In genomic region chr6:100336591-100337148, GRCm38 (mm10) we compare ENCODE assay signal across 7 mouse cellular contexts. TPM values are rescaled to one million over a fixed set of nuclear protein-coding genes. Genes with fewer than 3 reads are reported as not detected.
DNase-seq lines count a peak whose midpoint lies in the region; ATAC-seq and TF ChIP-seq lines count a peak whose summit lies in the region.

No protein-coding gene starts in this region.

- no peaks in the 10 kb centered on the region for H3K36me3 ChIP-seq in heart, embryonic 11.5 days (ENCODE audit: control insufficient read depth, insufficient read depth, low read length)
- H3K36me3 ChIP-seq in stomach, postnatal 0 days (ENCODE audit: control insufficient read depth, insufficient read depth, low read length): no peaks in the 10 kb centered on the region

- no peak overlapping the region for H3K9ac ChIP-seq in heart, embryonic 11.5 days (ENCODE audit: low read depth, low read length)
- no peak overlapping the region for H3K9ac ChIP-seq in stomach, postnatal 0 days (ENCODE audit: low read length)

- TF ChIP-seq CTCF in stomach, postnatal 0 days (IDR thresholded peaks at IDR 0.05; ENCODE audit: low read depth): no peak

- H3K9me3 ChIP-seq in heart, embryonic 11.5 days (replicated peaks; ENCODE audit: control insufficient read depth, low read length): no peaks in the 10 kb centered on the region
- no peaks in the 10 kb centered on the region for H3K9me3 ChIP-seq in stomach, postnatal 0 days (ENCODE audit: control insufficient read depth, low read length)

- H3K4me2 ChIP-seq in heart, embryonic 11.5 days: peak overlapping the region; percentile 56
- no peak overlapping the region for H3K4me2 ChIP-seq in stomach, postnatal 0 days (replicated peaks; ENCODE audit: low read depth)

- DNase-seq in NIH3T3 (ENCODE audit: low read depth): peak; percentile 93
- peak; percentile 43 for DNase-seq in adrenal gland, postnatal 36 days
- peak; percentile 24 for DNase-seq in kidney, postnatal 14 days
- peak; percentile 22 for DNase-seq in stomach, postnatal 0 days (ENCODE audit: low spot score)
- no peak for DNase-seq in urinary bladder, postnatal 10 days (ENCODE audit: low spot score)
- no peak for DNase-seq in B cell, adult 2 months

- H3K27ac ChIP-seq in heart, embryonic 11.5 days (ENCODE audit: low read depth, low read length): no peak overlapping the region
- no peak overlapping the region for H3K27ac ChIP-seq in stomach, postnatal 0 days (replicated peaks)

- ATAC-seq in heart, embryonic 11.5 days (replicated peaks; ENCODE audit: insufficient number of reproducible peaks, low FRiP score, low TSS enrichment): no peak
- ATAC-seq in stomach, postnatal 0 days (ENCODE audit: low FRiP score, low TSS enrichment): no peak; the same call in 1 of the 2 replicates

- H3K27me3 ChIP-seq in heart, embryonic 11.5 days (ENCODE audit: control insufficient read depth, insufficient read depth, low read length): peaks cover 20% of the 10 kb centered on the region
- no peaks in the 10 kb centered on the region for H3K27me3 ChIP-seq in stomach, postnatal 0 days (ENCODE audit: control insufficient read depth, insufficient read depth, low read length)

- 0 out of 2 replicates have a peak overlapping the region, but pooled peaks have one; percentile 1 for H3K4me3 ChIP-seq in heart, embryonic 11.5 days (ENCODE audit: low read depth, low read length)
- no peak overlapping the region for H3K4me3 ChIP-seq in stomach, postnatal 0 days (ENCODE audit: low read depth, low read length)

- H3K4me1 ChIP-seq in heart, embryonic 11.5 days (ENCODE audit: control insufficient read depth, insufficient read depth, low read length): peaks cover 13% of the 10 kb centered on the region; the same call in 1 of the 2 replicates
- peaks cover 3% of the 10 kb centered on the region; the same call in 1 of the 2 replicates for H3K4me1 ChIP-seq in stomach, postnatal 0 days (replicated peaks; ENCODE audit: control insufficient read depth, insufficient read depth)

- TF ChIP-seq EP300 in stomach, postnatal 0 days (optimal IDR thresholded peaks at IDR 0.05): no peak

- 8% methylated on average over 14 of the region's 14 CpGs for WGBS in heart, embryonic 11.5 days (ENCODE audit: insufficient replicate concordance)
- 29% methylated on average over 14 of the region's 14 CpGs for WGBS in stomach, postnatal 0 days

RNA-seq across cellular contexts. Expression of gene Rybp, which starts 49.4 kb away (rescaled TPM):
- total RNA-seq in adrenal gland, postnatal 36 days (2021): 10 to 100 TPM; 28.2 to 32.8 TPM
- 8.8 and 11.1 TPM in 2 replicates for polyA plus RNA-seq in heart, embryonic 11.5 days (2014; fragmentation: Nextera tagmentation; extraction: Ambion mirVana)
- 10.4 and 12.7 TPM in 2 replicates for polyA plus RNA-seq in stomach, postnatal 0 days (2015; fragmentation: Nextera tagmentation; extraction: Ambion mirVana)

Comparison
In these comparisons a context has a peak if more than half of its experiments do, and no peak if none do; other contexts are left out.
1. DNase-seq: peak in NIH3T3 (single experiment), adrenal gland, postnatal 36 days (2 of 2), kidney, postnatal 14 days (single experiment) and stomach, postnatal 0 days (single experiment); none in urinary bladder, postnatal 10 days (single experiment) and B cell, adult 2 months (0 of 2).